Mouse (Mus musculus): ENCODE results near the gene Mag.

DNA sequence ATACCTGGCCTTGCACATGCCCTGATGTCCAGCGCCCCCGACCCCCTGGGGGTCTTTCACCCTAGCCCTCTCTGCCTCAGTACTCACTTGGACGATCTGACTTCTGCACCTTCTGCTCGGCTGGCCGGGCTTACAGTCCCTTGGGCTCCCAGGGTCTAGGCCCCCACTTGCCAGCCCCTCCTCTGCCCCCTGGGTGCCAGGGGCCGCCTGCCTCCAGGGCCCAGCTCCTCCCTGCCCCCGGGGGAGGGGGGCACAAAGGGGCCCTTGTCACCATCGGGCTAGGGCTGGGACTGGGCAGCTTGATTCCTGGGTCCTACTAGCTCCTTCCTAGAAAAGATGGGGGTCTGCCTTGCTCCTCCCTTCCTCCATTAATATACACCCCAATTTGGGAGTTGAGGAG lies at the start of gene Mag:
- TF ChIP-seq GATA1 (IDR thresholded peaks at IDR 0.05; ENCODE audit: borderline replicate concordance, low read length) (no peak), FLI1 (IDR thresholded peaks at IDR 0.05; ENCODE audit: low read length) (no peak)

Measured in megakaryocyte, embryonic 14.5 days (primary cell).